Mouse (Mus musculus) CH12.LX (cell line): ENCODE results near the gene Adprh. TPM values are rescaled to one million over a fixed set of nuclear protein-coding genes. Genes with fewer than 3 reads are reported as not detected.
A peak's percentile ranks its signal among the peaks of the same experiment; 100 is the strongest.

Experiments
- DNase-seq: peaks from one replicate; pipeline ENCODE4 v3.0.0-alpha.2; 2013; ENCODE audit errors: extremely low read depth
- H3K27ac ChIP-seq: 2 replicates; pipeline ENCODE4 v1.5.1; 2012; ENCODE audit warnings: low read depth, mild to moderate bottlenecking, control low read depth, moderate library complexity; ENCODE audit not compliant: insufficient read depth
- H3K27me3 ChIP-seq: replicated peaks from 2 replicates; pipeline ENCODE3; 2012; ENCODE audit warnings: inconsistent platforms
- H3K36me3 ChIP-seq, 2 experiments: replicated peaks in 1 of 2; 2 replicates each; pipeline versions ENCODE3 to v1.6.1; 2012; ENCODE audit warnings: inconsistent platforms in 1 of 2, low read length in 1 of 2, mild to moderate bottlenecking in 1 of 2, mixed read lengths in 1 of 2, moderate library complexity in 1 of 2; ENCODE audit not compliant: control insufficient read depth in 1 of 2, insufficient read depth in 1 of 2
- H3K4me1 ChIP-seq, 2 experiments: 2 replicates each; pipeline ENCODE4 v1.6.1; 2012; ENCODE audit warnings: inconsistent platforms in 1 of 2, moderate library complexity in 1 of 2; ENCODE audit not compliant: insufficient read depth in 2 of 2, control insufficient read depth in 1 of 2
- H3K4me2 ChIP-seq: 2 replicates; pipeline ENCODE4 v1.6.1; 2012; ENCODE audit warnings: low read depth, mild to moderate bottlenecking, control low read depth; ENCODE audit not compliant: poor library complexity, insufficient read depth, severe bottlenecking
- H3K4me3 ChIP-seq, 3 experiments: fragments of 150-350 bp in 1 of 3; sonication (generic) in 1 of 3; replicated peaks in 1 of 3; 2 replicates each; pipeline versions ENCODE3 to v1.5.1; 2011 to 2012; ENCODE audit warnings: low read depth in 2 of 3, low read length in 2 of 3, mild to moderate bottlenecking in 2 of 3, moderate library complexity in 2 of 3, control low read depth in 1 of 3, improper control_type of control experiment in 1 of 3, inconsistent platforms in 1 of 3, mixed read lengths in 1 of 3; ENCODE audit not compliant: poor library complexity in 1 of 3
- H3K79me2 ChIP-seq: replicated peaks from 2 replicates; pipeline ENCODE4 v1.6.1; 2012; ENCODE audit warnings: mild to moderate bottlenecking, moderate library complexity; ENCODE audit not compliant: control insufficient read depth, poor library complexity, insufficient read depth, severe bottlenecking; ENCODE audit errors: extremely low read depth
- H3K9ac ChIP-seq: 2 replicates; pipeline ENCODE4 v1.6.1; 2012; ENCODE audit warnings: low read depth, mild to moderate bottlenecking, control low read depth, moderate library complexity; ENCODE audit not compliant: insufficient read depth
- H3K9me3 ChIP-seq: replicated peaks from 2 replicates; pipeline ENCODE3; 2012; ENCODE audit warnings: low read length, inconsistent platforms, mixed read lengths
- BHLHE40 ChIP-seq: IDR thresholded peaks from 2 replicates; pipeline ENCODE4 v1.6.1; 2011; ENCODE audit warnings: mild to moderate bottlenecking, low read depth, low read length, improper control_type of control experiment
- CHD2 ChIP-seq: IDR thresholded peaks from 2 replicates; pipeline ENCODE4 v1.6.1; 2011; ENCODE audit warnings: low read length, improper control_type of control experiment
- CTCF ChIP-seq, 2 experiments: IDR thresholded peaks in 1 of 2; conservative IDR thresholded peaks in 1 of 2; 2 replicates each; pipeline ENCODE4 v1.5.1; 2011 to 2012; ENCODE audit warnings: low read depth in 2 of 2, low read length in 2 of 2, improper control_type of control experiment in 1 of 2, inconsistent platforms in 1 of 2, mild to moderate bottlenecking in 1 of 2, moderate library complexity in 1 of 2
- E2F4 ChIP-seq: IDR thresholded peaks from 2 replicates; pipeline ENCODE4 v1.6.1; 2011; ENCODE audit warnings: low read depth, low read length, improper control_type of control experiment; ENCODE audit not compliant: insufficient replicate concordance
- ELF1 ChIP-seq: IDR thresholded peaks from 2 replicates; pipeline ENCODE4 v1.6.1; 2014; ENCODE audit warnings: low read depth, mild to moderate bottlenecking, inconsistent platforms, low read length, improper control_type of control experiment
- EP300 ChIP-seq: IDR thresholded peaks from 2 replicates; pipeline ENCODE4 v1.6.1; 2011; ENCODE audit warnings: low read length, improper control_type of control experiment
- GABPA ChIP-seq: IDR thresholded peaks from 2 replicates; pipeline ENCODE4 v1.6.1; 2012; ENCODE audit warnings: low read depth, low read length, improper control_type of control experiment, inconsistent platforms; ENCODE audit not compliant: insufficient replicate concordance
- HCFC1 ChIP-seq: IDR thresholded peaks from 2 replicates; pipeline ENCODE4 v1.6.1; 2012; ENCODE audit warnings: low read depth, mild to moderate bottlenecking, inconsistent platforms, low read length, improper control_type of control experiment
- IRF4 ChIP-seq: IDR thresholded peaks from 2 replicates; pipeline ENCODE4 v1.6.1; 2014; ENCODE audit warnings: low read depth, mild to moderate bottlenecking, inconsistent platforms, low read length, improper control_type of control experiment
- JUN ChIP-seq: IDR thresholded peaks from 2 replicates; pipeline ENCODE4 v1.6.1; 2011; ENCODE audit warnings: low read depth, mild to moderate bottlenecking, low read length, improper control_type of control experiment, moderate library complexity; ENCODE audit not compliant: insufficient read depth
- JUND ChIP-seq: conservative IDR thresholded peaks from 2 replicates; pipeline ENCODE4 v1.6.1; 2011; ENCODE audit warnings: low read depth, low read length, improper control_type of control experiment
- KAT2A ChIP-seq: IDR thresholded peaks from 2 replicates; pipeline ENCODE4 v1.6.1; 2012; ENCODE audit warnings: low read length, improper control_type of control experiment, inconsistent platforms; ENCODE audit not compliant: insufficient replicate concordance
- MAFK ChIP-seq: IDR thresholded peaks from 2 replicates; pipeline ENCODE4 v1.6.1; 2011; ENCODE audit warnings: low read length, improper control_type of control experiment; ENCODE audit not compliant: insufficient replicate concordance
- MAX ChIP-seq: IDR thresholded peaks from 2 replicates; pipeline ENCODE4 v1.6.1; 2011; ENCODE audit warnings: low read length, improper control_type of control experiment
- MAZ ChIP-seq: IDR thresholded peaks from 2 replicates; pipeline ENCODE4 v1.6.1; 2012; ENCODE audit warnings: low read depth, mild to moderate bottlenecking, inconsistent platforms, low read length, improper control_type of control experiment, moderate library complexity
- MEF2A ChIP-seq: IDR thresholded peaks from 2 replicates; pipeline ENCODE4 v1.6.1; 2014; ENCODE audit warnings: low read depth, mild to moderate bottlenecking, inconsistent platforms, low read length, improper control_type of control experiment, borderline replicate concordance
- MYC ChIP-seq: IDR thresholded peaks from 2 replicates; pipeline ENCODE4 v1.6.1; 2011; ENCODE audit warnings: low read depth, mild to moderate bottlenecking, improper control_type of control experiment, low read length
- NELFE ChIP-seq: IDR thresholded peaks from 2 replicates; pipeline ENCODE4 v1.6.1; 2011; ENCODE audit warnings: low read depth, low read length, improper control_type of control experiment
- NRF1 ChIP-seq: IDR thresholded peaks from 2 replicates; pipeline ENCODE4 v1.6.1; 2014; ENCODE audit warnings: low read depth, mild to moderate bottlenecking, inconsistent platforms, low read length, improper control_type of control experiment, moderate library complexity
- PAX5 ChIP-seq: IDR thresholded peaks from 2 replicates; pipeline ENCODE4 v1.6.1; 2012; ENCODE audit warnings: low read length, inconsistent platforms, mixed read lengths
- POLR2A ChIP-seq: IDR thresholded peaks from 2 replicates; pipeline ENCODE4 v1.6.1; 2011; ENCODE audit warnings: low read depth, mild to moderate bottlenecking, improper control_type of control experiment, low read length
- POLR2AphosphoS2 ChIP-seq: IDR thresholded peaks from 2 replicates; pipeline ENCODE4 v1.6.1; 2011; ENCODE audit warnings: low read depth, low read length, improper control_type of control experiment
- RAD21 ChIP-seq: IDR thresholded peaks from 2 replicates; pipeline ENCODE4 v1.6.1; 2011; ENCODE audit warnings: low read depth, mild to moderate bottlenecking, low read length, improper control_type of control experiment, moderate library complexity
- RCOR1 ChIP-seq: conservative IDR thresholded peaks from 2 replicates; pipeline ENCODE4 v1.6.1; 2012; ENCODE audit warnings: low read depth, mild to moderate bottlenecking, inconsistent platforms, low read length, improper control_type of control experiment
- SIN3A ChIP-seq: IDR thresholded peaks from 2 replicates; pipeline ENCODE4 v1.6.1; 2012; ENCODE audit warnings: low read length, improper control_type of control experiment, inconsistent platforms
- SMC3 ChIP-seq: IDR thresholded peaks from 2 replicates; pipeline ENCODE4 v1.6.1; 2011; ENCODE audit warnings: low read depth, low read length, improper control_type of control experiment
- TBP ChIP-seq: conservative IDR thresholded peaks from 2 replicates; pipeline ENCODE4 v1.6.1; 2011; ENCODE audit warnings: low read depth, low read length, improper control_type of control experiment
- UBTF ChIP-seq: IDR thresholded peaks from 2 replicates; pipeline ENCODE4 v1.6.1; 2012; ENCODE audit warnings: low read depth, mild to moderate bottlenecking, inconsistent platforms, low read length, improper control_type of control experiment, moderate library complexity
- USF1 ChIP-seq: IDR thresholded peaks from 2 replicates; pipeline ENCODE4 v1.6.1; 2014; ENCODE audit warnings: low read depth, mild to moderate bottlenecking, inconsistent platforms, low read length, improper control_type of control experiment
- USF2 ChIP-seq: conservative IDR thresholded peaks from 2 replicates; pipeline ENCODE4 v1.6.1; 2011; ENCODE audit warnings: low read depth, low read length, improper control_type of control experiment
- ZC3H11A ChIP-seq: IDR thresholded peaks from 2 replicates; pipeline ENCODE4 v1.6.1; 2012; ENCODE audit warnings: low read depth, mild to moderate bottlenecking, inconsistent platforms, low read length, improper control_type of control experiment
- ZKSCAN1 ChIP-seq: IDR thresholded peaks from 2 replicates; pipeline ENCODE4 v1.6.1; 2012; ENCODE audit warnings: low read depth, inconsistent platforms, low read length, improper control_type of control experiment, borderline replicate concordance
- ZNF384 ChIP-seq: IDR thresholded peaks from 2 replicates; pipeline ENCODE4 v1.6.1; 2012; ENCODE audit warnings: low read depth, low read length, improper control_type of control experiment, inconsistent platforms
- dilution Hi-C: fragments of 300-500 bp; cut with MboI; formaldehyde crosslinking; loops from 2 replicates; pipeline ENCODE4 v1.14.3; 2020; ENCODE audit warnings: low sequenced_read_pairs; ENCODE audit not compliant: extremely low pct_unique_long_range_greater_than_20kb, extremely low pct_ligation_motif_present
- in situ Hi-C: fragments of 300-500 bp; cut with MboI; formaldehyde crosslinking; loops from 3 replicates; pipeline ENCODE4 v1.14.3; 2019; ENCODE audit warnings: low sequenced_read_pairs, low pct_ligation_motif_present, low pct_unique_long_range_greater_than_20kb, mixed read lengths
- polyA plus RNA-seq: library from polyadenylated mRNA; unstranded; fragments of >175 nt; gene quantifications from 2 replicates; pipeline ENCODE4 v1.2.1, GENCODE M21; 2012; ENCODE audit warnings: low read depth; ENCODE audit not compliant: insufficient read length
- total RNA-seq, 2 experiments: library from RNA; depleted of rRNA; stranded (reverse); fragments of 300-350 nt in 1 of 2; fragments of >200 nt in 1 of 2; gene quantifications; 2 replicates each; pipeline ENCODE4 v1.2.3; 2012 to 2014

The Adprh gene
- total and polyA plus RNA-seq, 3 experiments = 45.3 to 82.9 (median 67.7) TPM

DNA sequence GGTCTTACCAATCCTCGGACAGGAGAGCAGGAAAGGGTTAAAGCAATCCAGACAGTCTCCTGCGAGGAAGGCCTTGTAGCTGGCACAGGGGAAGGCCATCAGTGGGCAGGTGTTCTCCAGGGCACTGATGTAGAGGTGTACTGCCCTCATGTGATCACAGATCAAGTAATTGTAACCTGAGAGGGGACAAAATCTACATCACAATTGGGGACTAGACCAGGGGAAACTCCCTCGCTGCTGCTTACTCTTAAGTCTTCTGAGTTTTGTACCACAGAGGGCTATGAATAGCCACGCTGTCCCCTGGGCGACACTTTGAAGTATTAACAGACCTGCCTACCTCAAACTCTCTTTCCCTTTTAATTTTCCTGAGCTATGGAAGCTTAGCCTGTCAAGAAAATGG lies 44.9 kb downstream of the Adprh start (continued):
- TF ChIP-seq ZKSCAN1 (no peak), MAX (peak; percentile 95; the same call in 1 of the 2 replicates), EP300 (peak; percentile 97), POLR2AphosphoS2 (no peak), HCFC1 (peak; percentile 28), SIN3A (peak; percentile 96), ELF1 (peak; percentile 45; the same call in 1 of the 2 replicates), MAZ (peak; percentile 79; the same call in 1 of the 2 replicates), NELFE (peak; percentile 37; the same call in 1 of the 2 replicates), ZC3H11A (peak; percentile 54; the same call in 1 of the 2 replicates), NRF1 (peak; percentile 31; the same call in 1 of the 2 replicates), POLR2A (peak; percentile 43; the same call in 1 of the 2 replicates), CHD2 (peak; percentile 83), MAFK (peak; percentile 87; the same call in 1 of the 2 replicates), USF1 (peak; percentile 80), MEF2A (peak; percentile 99), RAD21 (peak; percentile 79)

DNA sequence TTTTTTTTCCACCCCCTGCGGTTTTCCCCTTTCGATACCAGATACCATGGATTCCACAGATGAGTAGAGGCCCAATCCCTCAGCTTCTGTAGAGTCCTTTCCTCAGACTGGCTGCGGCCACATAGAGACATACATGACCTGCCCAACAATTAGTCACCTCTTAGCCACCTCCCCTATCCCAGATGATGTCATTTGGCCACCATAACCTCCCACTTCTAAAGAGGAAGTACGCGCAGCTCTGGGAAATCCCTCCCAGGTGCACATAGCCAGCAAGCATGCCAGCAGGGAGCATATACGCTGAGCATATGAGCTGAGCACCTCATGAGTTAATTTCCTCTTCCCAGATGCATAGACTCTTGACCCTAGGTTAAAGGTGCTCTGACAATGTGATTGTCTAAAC lies 45.8 kb downstream of the Adprh start:
- H3K9me3 ChIP-seq = no peaks in the 10 kb centered on the region
- no peaks in the 10 kb centered on the region for H3K27me3 ChIP-seq
- H3K27ac ChIP-seq = peak overlapping the region; percentile 98
- dilution Hi-C loops = no loop called here
- H3K4me1 ChIP-seq = peaks cover 53 to 94% of the 10 kb centered on the region in 2 experiments
- H3K9ac ChIP-seq = peak overlapping the region; percentile 65
- H3K36me3 ChIP-seq = peaks cover 0 to 2% of the 10 kb centered on the region in 2 experiments
- H3K4me3 ChIP-seq = peak overlapping the region; percentile 41 to 63 (median 52)
- in situ Hi-C loops = loop anchor here (5.0 kb wide), 1 partner anchor 46 kb away; the partner anchor contains the start of gene Adprh
- peaks cover 5% of the 10 kb centered on the region; the same call in 1 of the 2 replicates for H3K79me2 ChIP-seq
- H3K4me2 ChIP-seq = peak overlapping the region; percentile 91
- DNase-seq = peak; percentile 99
- TF ChIP-seq SMC3 = peak; percentile 44
- peak; percentile 93 for TF ChIP-seq RCOR1
- TF ChIP-seq JUND = peak; percentile 95
- TF ChIP-seq MYC = peak; percentile 97
- TF ChIP-seq KAT2A = 0 out of 2 replicates have a peak, but pooled peaks have one; percentile 53
- TF ChIP-seq GABPA = no peak
- peak; percentile 97 for TF ChIP-seq JUN
- TF ChIP-seq TBP = peak; percentile 85
- TF ChIP-seq HCFC1 = peak; percentile 42; the same call in 1 of the 2 replicates
- TF ChIP-seq NELFE = peak; percentile 66; the same call in 1 of the 2 replicates
- TF ChIP-seq ZNF384 = no peak
- no peak for TF ChIP-seq CTCF (conservative IDR thresholded peaks at IDR 0.05 in 1 of 2, IDR thresholded peaks at IDR 0.05 in 1 of 2; ENCODE audit: low read depth in 2 of 2, low read length in 2 of 2)
- TF ChIP-seq EP300 = peak; percentile 95
- TF ChIP-seq ZKSCAN1 = no peak; the same call in 1 of the 2 replicates
- no peak for TF ChIP-seq ZC3H11A
- no peak for TF ChIP-seq USF2
- peak; percentile 83 for TF ChIP-seq POLR2A
- TF ChIP-seq ELF1 = peak; percentile 84
- TF ChIP-seq PAX5 = no peak
- TF ChIP-seq MAFK = peak; percentile 74; the same call in 1 of the 2 replicates
- TF ChIP-seq UBTF = no peak
- TF ChIP-seq BHLHE40 = peak; percentile 96
- TF ChIP-seq USF1 = no peak
- peak; percentile 92; the same call in 1 of the 2 replicates for TF ChIP-seq SIN3A
- peak; percentile 96 for TF ChIP-seq IRF4
- TF ChIP-seq POLR2AphosphoS2 = peak; percentile 81; the same call in 1 of the 2 replicates
- TF ChIP-seq NRF1 = peak; percentile 65; the same call in 1 of the 2 replicates
- TF ChIP-seq MAX = peak; percentile 96
- 0 out of 2 replicates have a peak, but pooled peaks have one; percentile 12 for TF ChIP-seq E2F4
- TF ChIP-seq MEF2A = peak; percentile 93
